Mouse (Mus musculus) stomach, postnatal 0 days (tissue): ENCODE measurements around the gene Ckb. TPM values are rescaled to one million over a fixed set of nuclear protein-coding genes. Genes with fewer than 3 reads are reported as not detected.
"Not testable (repeated sequence)": the region's sequence is repeated elsewhere in the genome, so short reads cannot be mapped to it uniquely, and the experiment has no call there.

Source experiments
- ATAC-seq: fragments of 200-750 bp; cut with Nextera tagmentation; 2 replicates; pipeline ENCODE4 v1.8.0; 2017; ENCODE audit not compliant: low FRiP score, low TSS enrichment
- DNase-seq: peaks from one replicate; pipeline ENCODE4 v3.0.0-alpha.2; 2016; ENCODE audit warnings: low spot score
- H3K27ac ChIP-seq: fragments of 300-500 bp; sonication (generic); replicated peaks from 2 replicates; pipeline ENCODE4 v1.5.1; 2014; ENCODE audit warnings: mild to moderate bottlenecking, control low read depth
- H3K27me3 ChIP-seq: fragments of 300-500 bp; sonication (generic); 2 replicates; pipeline ENCODE4 v1.6.1; 2014; ENCODE audit warnings: low read length; ENCODE audit not compliant: control insufficient read depth, insufficient read depth
- H3K36me3 ChIP-seq: fragments of 300-500 bp; sonication (generic); 2 replicates; pipeline ENCODE4 v1.6.1; 2014; ENCODE audit warnings: low read length, mixed read lengths; ENCODE audit not compliant: control insufficient read depth, insufficient read depth
- H3K4me1 ChIP-seq: fragments of 300-500 bp; sonication (generic); replicated peaks from 2 replicates; pipeline ENCODE4 v1.6.1; 2014; ENCODE audit warnings: antibody characterized with exemption; ENCODE audit not compliant: control insufficient read depth, insufficient read depth
- H3K4me2 ChIP-seq: fragments of 300-500 bp; sonication (generic); replicated peaks from 2 replicates; pipeline ENCODE4 v1.6.1; 2014; ENCODE audit warnings: low read depth, mild to moderate bottlenecking, control low read depth, moderate library complexity
- H3K4me3 ChIP-seq: fragments of 300-500 bp; sonication (generic); 2 replicates; pipeline ENCODE4 v1.5.1; 2014; ENCODE audit warnings: low read depth, low read length, control low read depth
- H3K9ac ChIP-seq: fragments of 300-500 bp; sonication (generic); 2 replicates; pipeline ENCODE4 v1.6.1; 2014; ENCODE audit warnings: mild to moderate bottlenecking, low read length, control low read depth, mixed read lengths
- H3K9me3 ChIP-seq: fragments of 300-500 bp; sonication (generic); 2 replicates; pipeline ENCODE4 v1.6.1; 2016; ENCODE audit warnings: low read length; ENCODE audit not compliant: control insufficient read depth
- CTCF ChIP-seq: IDR thresholded peaks from 2 replicates; pipeline ENCODE4 v1.5.1; 2016; ENCODE audit warnings: antibody characterized with exemption, low read depth, mild to moderate bottlenecking, moderate library complexity
- EP300 ChIP-seq: optimal IDR thresholded peaks from 2 replicates; pipeline ENCODE3; 2016; ENCODE audit warnings: antibody characterized with exemption
- WGBS: fragments of 180-500 bp; shearing (Covaris S2); extraction: QIAGEN DNeasy Blood & Tissue Kit; methylation state at CpG from one replicate; pipeline ENCODE4 v1.1.7; 2014; 5-methylcytosine and 5-hydroxymethylcytosine counted together
- polyA plus RNA-seq: library from polyadenylated mRNA; unstranded; fragments of >200 nt; fragmentation: Nextera tagmentation; extraction: Ambion mirVana; gene quantifications from 2 replicates; pipeline ENCODE4 v1.2.1, GENCODE M21; 2015

Ckb gene
- 532 and 573 TPM in 2 replicates for polyA plus RNA-seq

DNA sequence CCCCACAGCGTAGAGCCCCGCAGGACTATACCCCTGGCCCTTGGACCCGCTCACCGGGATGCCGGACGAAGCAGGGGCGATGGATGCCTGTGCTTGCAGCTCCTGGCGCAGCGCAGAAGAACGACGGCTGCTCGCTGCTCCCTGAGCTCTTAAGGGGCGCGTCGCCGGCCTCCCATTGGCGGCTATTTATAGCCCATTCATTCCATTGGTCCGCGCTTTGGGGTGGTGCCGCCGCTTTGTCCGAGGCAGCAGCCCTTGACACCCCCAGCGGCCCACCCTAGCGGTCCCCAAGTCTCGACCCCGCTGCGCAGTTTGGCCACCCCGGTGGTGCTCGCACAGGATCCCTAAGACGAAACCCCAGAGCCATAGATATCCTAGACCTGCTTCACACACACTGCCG, at the start of gene Ckb:
TSS of gene Ckb (minus strand) at position 163 of the 400 bp plus-strand sequence.
- no peaks in the 10 kb centered on the region for H3K9me3 ChIP-seq
- peak within 1 kb of the TSS; percentile 69 for H3K27ac ChIP-seq
- ATAC-seq = peak; percentile 58
- 2% methylated on average over 27 of the region's 31 CpGs for WGBS
- H3K36me3 ChIP-seq = no peaks in the 10 kb centered on the region
- peak within 1 kb of the TSS; percentile 91 for H3K4me2 ChIP-seq
- H3K9ac ChIP-seq = peak within 1 kb of the TSS; percentile 76
- H3K4me3 ChIP-seq = peak within 1 kb of the TSS; percentile 66
- TF ChIP-seq EP300 = no peak
- no peak for TF ChIP-seq CTCF
- H3K27me3 ChIP-seq = no peaks in the 10 kb centered on the region
- peak; percentile 70 for DNase-seq
- H3K4me1 ChIP-seq = peaks cover 6% of the 10 kb centered on the region; the same call in 1 of the 2 replicates

DNA sequence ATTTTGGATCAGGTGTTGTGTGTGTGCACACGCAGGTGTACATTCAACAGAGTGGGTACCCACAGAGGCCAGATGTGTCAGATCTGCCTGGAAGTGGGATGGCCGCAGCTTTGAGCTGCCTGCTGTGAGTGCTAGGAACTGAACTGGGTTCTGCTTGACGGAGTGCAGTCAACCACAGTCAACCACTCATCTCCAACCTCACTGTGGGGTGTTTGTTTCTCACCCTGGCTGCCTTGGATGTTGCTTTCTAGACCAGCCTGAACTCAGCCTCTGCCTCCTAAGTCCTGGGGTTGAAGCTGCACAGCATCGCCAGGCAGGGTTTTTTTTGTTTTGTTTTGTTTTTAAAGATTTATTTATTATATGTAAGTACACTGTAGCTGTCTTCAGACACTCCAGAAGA, 48.1 kb upstream of the Ckb start:
- 93% methylated on average over 4 of the region's 4 CpGs for WGBS
- no peaks in the 10 kb centered on the region; the same call in 1 of the 2 replicates for H3K36me3 ChIP-seq
- no peak for ATAC-seq

DNA sequence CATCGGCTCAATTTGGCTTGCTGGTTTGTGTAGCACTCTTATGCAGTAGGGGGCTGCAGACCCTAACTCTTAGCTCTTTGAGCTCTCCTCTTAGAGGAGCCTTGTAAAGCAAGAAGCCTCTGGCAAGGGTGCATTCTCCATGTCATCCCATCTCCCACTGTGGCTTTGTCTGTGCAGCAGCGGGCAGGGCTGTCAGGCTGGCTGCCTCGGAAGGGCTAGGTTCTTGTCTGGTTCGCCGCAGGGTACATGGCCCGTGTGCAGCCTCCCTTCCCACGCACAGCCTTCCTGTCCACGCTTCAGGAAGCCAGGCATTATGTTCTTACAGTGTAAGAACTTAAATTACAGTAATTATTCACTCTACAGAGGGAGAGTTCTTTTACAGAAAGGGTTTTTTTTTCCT, 46.5 kb upstream of the Ckb start:
- Histone ChIP-seq H3K9ac (no peak overlapping the region), H3K4me3 (no peak overlapping the region), H3K4me2 (no peak overlapping the region), H3K4me1 (no peaks in the 10 kb centered on the region), H3K27ac (no peak overlapping the region), H3K9me3 (no peaks in the 10 kb centered on the region), H3K36me3 (no peaks in the 10 kb centered on the region; the same call in 1 of the 2 replicates), H3K27me3 (no peaks in the 10 kb centered on the region)
- DNase-seq (no peak), ATAC-seq (no peak)
- TF ChIP-seq CTCF = no peak
- TF ChIP-seq EP300 = no peak
- 54% methylated on average over 8 of the region's 8 CpGs for WGBS

More for the DNA sequence above, 48.1 kb upstream of the Ckb start:
- TF ChIP-seq EP300 = no peak
- TF ChIP-seq CTCF = no peak
- Histone ChIP-seq H3K9ac (no peak overlapping the region), H3K4me3 (no peak overlapping the region), H3K9me3 (no peaks in the 10 kb centered on the region), H3K27me3 (no peaks in the 10 kb centered on the region), H3K4me2 (no peak overlapping the region), H3K4me1 (no peaks in the 10 kb centered on the region), H3K27ac (no peak overlapping the region)
- DNase-seq = no peak

DNA sequence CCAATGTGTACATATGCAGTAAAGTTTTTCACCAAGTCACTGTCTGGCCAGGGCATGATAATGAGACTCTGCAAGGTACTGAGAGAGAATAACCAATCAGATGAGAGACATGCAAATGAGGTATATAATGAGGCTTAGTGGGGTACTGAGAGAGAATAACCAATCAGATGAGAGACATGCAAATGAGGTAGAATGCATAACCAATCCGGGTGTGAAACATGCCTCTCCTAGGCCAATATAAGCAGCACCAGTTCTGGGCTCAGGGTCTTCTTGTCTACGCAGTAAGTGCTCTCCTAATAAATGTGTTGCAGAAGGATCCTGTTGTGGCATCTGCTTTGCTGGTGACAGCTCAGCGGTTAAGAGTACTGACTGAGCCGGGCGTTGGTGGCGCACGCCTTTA, 44.4 kb upstream of the Ckb start:
- Histone ChIP-seq H3K27ac (no peak overlapping the region), H3K9me3 (no peaks in the 10 kb centered on the region), H3K36me3 (no peaks in the 10 kb centered on the region), H3K4me3 (no peak overlapping the region), H3K27me3 (no peaks in the 10 kb centered on the region), H3K4me1 (peaks cover 2% of the 10 kb centered on the region; the same call in 1 of the 2 replicates), H3K9ac (no peak overlapping the region), H3K4me2 (no peak overlapping the region)
- TF ChIP-seq EP300 (no peak), CTCF (no peak)
- 100% methylated on average over 7 of the region's 7 CpGs for WGBS
- ATAC-seq (no peak), DNase-seq (no peak)

DNA sequence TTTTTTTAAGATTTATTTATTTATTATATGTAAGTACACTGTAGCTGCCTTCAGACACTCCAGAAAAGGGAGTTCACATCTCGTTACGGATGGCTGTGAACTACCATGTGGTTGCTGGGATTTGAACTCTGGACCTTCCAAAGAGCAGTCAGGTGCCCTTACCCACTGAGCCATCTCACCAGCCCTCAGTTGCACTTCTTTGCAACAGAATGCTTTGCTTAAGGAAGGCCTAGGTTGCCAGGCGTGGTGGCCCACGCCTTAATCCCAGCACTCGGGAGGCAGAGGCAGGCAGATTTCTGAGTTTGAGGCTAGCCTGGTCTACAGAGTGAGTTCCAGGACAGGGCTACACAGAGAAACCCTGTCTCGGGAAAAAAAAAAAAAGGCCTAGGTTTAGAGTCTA, 41.7 kb upstream of the Ckb start:
- not testable (repeated sequence) for H3K9me3 ChIP-seq, DNase-seq, H3K27ac ChIP-seq, H3K27me3 ChIP-seq, H3K4me1 ChIP-seq, H3K9ac ChIP-seq, ATAC-seq
- 66% methylated on average over 6 of the region's 6 CpGs for WGBS
- peak overlapping the region; percentile 94 for H3K4me3 ChIP-seq
- peaks cover 13% of the 10 kb centered on the region; the same call in 1 of the 2 replicates for H3K36me3 ChIP-seq
- peak overlapping the region; percentile 59; the same call in 1 of the 2 replicates for H3K4me2 ChIP-seq

DNA sequence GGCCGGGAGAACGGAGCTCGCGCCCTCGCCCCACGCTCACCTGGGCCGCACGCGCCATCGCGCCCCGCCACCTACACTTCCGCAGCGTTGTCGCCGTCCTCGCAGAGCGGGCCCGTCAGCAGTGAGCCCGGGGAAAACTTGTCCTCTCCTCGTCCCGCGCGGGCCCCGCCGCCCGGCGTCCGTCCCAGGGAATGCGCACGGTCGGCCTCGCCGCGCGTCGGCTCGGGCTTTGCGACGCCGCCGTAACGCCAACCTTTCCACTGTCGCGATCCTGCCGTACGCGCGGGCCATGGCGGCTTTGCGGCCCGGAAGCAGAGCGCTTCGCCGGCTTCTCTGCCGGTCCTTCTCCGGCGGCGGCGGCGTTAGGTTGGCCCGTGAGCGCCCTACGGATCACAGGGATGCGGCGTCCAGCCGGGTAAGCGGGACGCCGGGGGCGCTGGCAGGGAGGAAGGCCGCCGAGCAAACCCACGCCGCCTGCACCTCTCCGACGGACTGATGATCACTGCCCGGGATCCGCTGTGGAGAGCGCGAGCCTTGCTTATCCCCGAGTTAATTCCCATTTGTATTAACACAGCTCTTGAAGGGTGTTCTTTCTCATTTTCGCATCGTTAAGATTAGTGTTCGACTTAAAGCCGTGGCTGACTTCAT, 41.0 kb upstream of the Ckb start, which contains the start of the genes Bag5 and Apopt1:
TSS of gene Bag5 (minus strand) at position 254 of the 648 bp plus-strand sequence.
TSS of gene Apopt1 (plus strand) at position 258 of the 648 bp plus-strand sequence.
- Histone ChIP-seq H3K4me2 (peak within 1 kb of the TSS; percentile 83), H3K27ac (peak within 1 kb of the TSS; percentile 88), H3K9ac (peak within 1 kb of the TSS; percentile 97), H3K9me3 (no peaks in the 10 kb centered on the region), H3K4me1 (peaks cover 3% of the 10 kb centered on the region; the same call in 1 of the 2 replicates), H3K36me3 (peaks cover 16% of the 10 kb centered on the region; the same call in 1 of the 2 replicates), H3K27me3 (no peaks in the 10 kb centered on the region), H3K4me3 (peak within 1 kb of the TSS; percentile 94)
- TF ChIP-seq CTCF (peak; percentile 47), EP300 (no peak)
- ATAC-seq (peak; percentile 98), DNase-seq (peak; percentile 95)
- WGBS = under 1% methylated on average over 57 of the region's 86 CpGs
